Mouse (Mus musculus) myocyte (in vitro differentiated cells): ENCODE measurements at regions not wholly inside any gene's neighbourhood (a gene's known extent, or its start where the extent isn't known, plus 50 kb on each side); places are given as distances from the start of the nearest gene placed in this dataset.

Experiments
- H3K27me3 ChIP-seq: one replicate; pipeline ENCODE4 v1.6.1; 2011; ENCODE audit not compliant: control insufficient read depth, insufficient read depth, insufficient read length
- H3K36me3 ChIP-seq: one replicate; pipeline ENCODE4 v1.6.1; 2011; ENCODE audit not compliant: control insufficient read depth, insufficient read depth
- H3K4me2 ChIP-seq: one replicate; pipeline ENCODE4 v1.6.1; 2011; ENCODE audit warnings: low read depth, control low read depth
- H3K4me3 ChIP-seq: one replicate; pipeline ENCODE4 v1.5.1; 2011; ENCODE audit warnings: mild to moderate bottlenecking, control low read depth, moderate library complexity
- H3K79me2 ChIP-seq: one replicate; pipeline ENCODE4 v1.6.1; 2011; ENCODE audit not compliant: control insufficient read depth, insufficient read depth
- H3ac ChIP-seq: one replicate; pipeline ENCODE4 v1.6.1; 2011; ENCODE audit not compliant: control insufficient read depth, insufficient read length
- CEBPB ChIP-seq: IDR thresholded peaks from 2 replicates; pipeline ENCODE4 v1.6.1; 2011; ENCODE audit warnings: mild to moderate bottlenecking, moderate library complexity; ENCODE audit not compliant: poor library complexity, insufficient read depth, severe bottlenecking
- E2F4 ChIP-seq: IDR thresholded peaks from one replicate; pipeline ENCODE4 v1.6.1; 2011; ENCODE audit warnings: mild to moderate bottlenecking, control low read depth, moderate library complexity; ENCODE audit not compliant: insufficient read depth
- MAX ChIP-seq: IDR thresholded peaks from one replicate; pipeline ENCODE4 v1.6.1; 2011; ENCODE audit warnings: low read depth, mild to moderate bottlenecking, control low read depth
- MYOD1 ChIP-seq, 3 experiments: IDR thresholded peaks; one replicate each; pipeline ENCODE4 v1.6.1; 2011; ENCODE audit warnings: control low read depth in 2 of 3, low read depth in 2 of 3, mild to moderate bottlenecking in 2 of 3, moderate library complexity in 1 of 3; ENCODE audit not compliant: insufficient read length in 2 of 3, control insufficient read depth in 1 of 3
- MYOG ChIP-seq, 3 experiments: IDR thresholded peaks; one replicate each; pipeline ENCODE4 v1.6.1; 2011; ENCODE audit warnings: control low read depth in 2 of 3, low read depth in 2 of 3, mild to moderate bottlenecking in 2 of 3; ENCODE audit not compliant: insufficient read length in 2 of 3, control insufficient read depth in 1 of 3, insufficient read depth in 1 of 3
- POLR2A ChIP-seq: IDR thresholded peaks from one replicate; pipeline ENCODE4 v1.6.1; 2011; ENCODE audit warnings: low read depth, mild to moderate bottlenecking, control low read depth, moderate library complexity; ENCODE audit not compliant: insufficient read length
- POLR2AphosphoS2 ChIP-seq: IDR thresholded peaks from one replicate; pipeline ENCODE4 v1.6.1; 2011; ENCODE audit warnings: low read depth, control low read depth; ENCODE audit not compliant: insufficient read length
- REST ChIP-seq: IDR thresholded peaks from one replicate; pipeline ENCODE4 v1.6.1; 2011; ENCODE audit warnings: mild to moderate bottlenecking, control low read depth, moderate library complexity; ENCODE audit not compliant: insufficient read depth, insufficient read length
- SRF ChIP-seq: IDR thresholded peaks from one replicate; pipeline ENCODE4 v1.6.1; 2011; ENCODE audit warnings: low read depth; ENCODE audit not compliant: control insufficient read depth, insufficient read length
- TCF12 ChIP-seq: IDR thresholded peaks from one replicate; pipeline ENCODE4 v1.6.1; 2011; ENCODE audit warnings: mild to moderate bottlenecking, control low read depth; ENCODE audit not compliant: poor library complexity, insufficient read depth, severe bottlenecking
- TCF3 ChIP-seq: IDR thresholded peaks from one replicate; pipeline ENCODE4 v1.6.1; 2011; ENCODE audit warnings: low read depth, control low read depth; ENCODE audit not compliant: insufficient read length
- USF1 ChIP-seq: IDR thresholded peaks from one replicate; pipeline ENCODE4 v1.6.1; 2011; ENCODE audit warnings: low read depth, mild to moderate bottlenecking, control low read depth, moderate library complexity

DNA sequence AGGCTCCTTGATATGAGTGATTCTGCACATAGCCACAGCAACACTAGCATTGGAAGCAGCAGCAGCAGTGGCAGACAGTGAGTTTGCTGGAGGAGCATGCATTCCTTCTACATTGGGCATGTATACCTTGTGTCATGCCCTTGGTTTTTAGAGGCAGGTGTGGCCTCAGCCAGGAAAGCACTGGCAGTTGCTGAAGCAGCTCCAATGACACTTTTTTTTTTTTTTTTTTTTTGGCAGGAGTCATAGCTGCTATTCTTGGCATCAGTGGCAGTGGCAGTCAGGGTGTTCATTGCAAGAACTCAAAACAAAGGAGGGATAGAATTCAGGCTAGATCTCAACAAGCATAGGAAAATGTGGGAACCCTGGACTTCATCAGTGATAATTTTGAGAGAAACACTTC is 189.9 kb upstream of the Xrcc4 start:
- H3K27me3 ChIP-seq = no peaks in the 10 kb centered on the region
- TF ChIP-seq MYOD1 (IDR thresholded peaks at IDR 0.05; ENCODE audit: control insufficient read depth in 1 of 3, insufficient read length in 2 of 3, low read depth in 2 of 3) = peak in 1 of 3 experiments; percentile 58
- TF ChIP-seq USF1 = no peak
- TF ChIP-seq TCF12 = no peak
- TF ChIP-seq MAX = no peak
- TF ChIP-seq CEBPB = no peak
- TF ChIP-seq POLR2AphosphoS2 = no peak
- peak in 1 of 3 experiments; percentile 53 for TF ChIP-seq MYOG (IDR thresholded peaks at IDR 0.05; ENCODE audit: control insufficient read depth in 1 of 3, insufficient read depth in 1 of 3, insufficient read length in 2 of 3, low read depth in 2 of 3)
- H3K4me2 ChIP-seq = no peak overlapping the region
- H3K79me2 ChIP-seq = no peaks in the 10 kb centered on the region
- H3K36me3 ChIP-seq = no peaks in the 10 kb centered on the region
- H3ac ChIP-seq = no peak overlapping the region
- no peak overlapping the region for H3K4me3 ChIP-seq

DNA sequence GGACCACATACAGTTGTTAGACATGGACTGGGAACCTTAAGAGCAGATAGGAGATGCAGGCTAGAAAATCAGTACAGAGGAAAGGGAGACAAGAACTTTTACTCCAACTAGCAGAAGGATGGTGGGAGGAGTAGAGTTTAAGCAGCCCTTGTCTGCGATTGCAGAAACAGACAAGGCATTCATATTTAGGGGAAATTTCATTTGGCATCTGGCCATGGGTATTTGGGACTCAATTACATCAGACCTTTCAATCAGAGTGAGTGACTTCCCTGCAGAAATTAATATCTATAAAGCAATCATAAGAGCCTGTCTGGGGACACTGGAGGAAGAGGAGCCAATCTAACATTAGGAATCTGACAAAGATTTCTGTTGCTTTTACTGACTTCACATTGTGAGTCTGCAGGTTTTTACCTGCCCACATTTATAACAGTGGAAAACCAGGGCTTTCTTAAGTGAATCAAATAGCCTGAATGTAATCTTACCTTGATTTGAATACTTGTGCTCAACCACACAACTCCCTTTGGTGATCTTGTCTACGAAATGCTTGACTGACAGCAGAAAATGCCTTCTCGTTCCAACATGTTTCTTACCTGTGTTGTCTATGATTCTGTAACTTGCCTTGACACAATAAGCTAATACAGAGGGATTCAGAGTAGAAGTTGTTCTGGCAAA is 169.8 kb upstream of the Xrcc4 start:
- TF ChIP-seq SRF (no peak), CEBPB (no peak), E2F4 (no peak), MYOG (IDR thresholded peaks at IDR 0.05; ENCODE audit: control insufficient read depth in 1 of 3, insufficient read depth in 1 of 3, insufficient read length in 2 of 3, low read depth in 2 of 3) (no peak), TCF3 (no peak), TCF12 (no peak), POLR2A (no peak), REST (no peak), MYOD1 (IDR thresholded peaks at IDR 0.05; ENCODE audit: control insufficient read depth in 1 of 3, insufficient read length in 2 of 3, low read depth in 2 of 3) (no peak), USF1 (no peak), POLR2AphosphoS2 (no peak), MAX (no peak)
- no peaks in the 10 kb centered on the region for H3K36me3 ChIP-seq
- H3K4me2 ChIP-seq = no peak overlapping the region
- H3ac ChIP-seq = no peak overlapping the region
- H3K4me3 ChIP-seq = no peak overlapping the region
- no peaks in the 10 kb centered on the region for H3K27me3 ChIP-seq
- H3K79me2 ChIP-seq = no peaks in the 10 kb centered on the region

DNA sequence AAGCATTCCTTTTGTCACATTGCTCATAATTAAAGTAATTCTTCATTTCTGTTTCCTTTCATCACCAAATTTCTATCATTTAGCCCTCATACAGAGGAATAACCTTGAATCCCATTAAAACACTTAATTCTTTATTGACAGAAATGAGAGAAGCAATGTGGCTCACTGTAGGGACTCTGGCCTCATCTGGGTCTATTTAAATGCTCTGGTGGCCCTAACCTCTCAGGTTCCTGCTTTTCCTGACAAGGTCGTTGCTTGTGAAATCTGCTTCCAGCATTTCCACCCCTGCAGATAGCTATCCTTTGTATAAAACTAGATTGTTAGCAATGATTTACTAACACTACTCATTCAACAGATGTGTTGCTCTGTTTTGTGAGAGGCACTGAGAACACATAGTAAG is 163.6 kb upstream of the Xrcc4 start:
- no peak overlapping the region for H3K4me3 ChIP-seq
- H3ac ChIP-seq = no peak overlapping the region
- TF ChIP-seq E2F4 = no peak
- no peak for TF ChIP-seq TCF12
- H3K36me3 ChIP-seq = no peaks in the 10 kb centered on the region
- no peaks in the 10 kb centered on the region for H3K27me3 ChIP-seq
- no peak overlapping the region for H3K4me2 ChIP-seq
- no peaks in the 10 kb centered on the region for H3K79me2 ChIP-seq

DNA sequence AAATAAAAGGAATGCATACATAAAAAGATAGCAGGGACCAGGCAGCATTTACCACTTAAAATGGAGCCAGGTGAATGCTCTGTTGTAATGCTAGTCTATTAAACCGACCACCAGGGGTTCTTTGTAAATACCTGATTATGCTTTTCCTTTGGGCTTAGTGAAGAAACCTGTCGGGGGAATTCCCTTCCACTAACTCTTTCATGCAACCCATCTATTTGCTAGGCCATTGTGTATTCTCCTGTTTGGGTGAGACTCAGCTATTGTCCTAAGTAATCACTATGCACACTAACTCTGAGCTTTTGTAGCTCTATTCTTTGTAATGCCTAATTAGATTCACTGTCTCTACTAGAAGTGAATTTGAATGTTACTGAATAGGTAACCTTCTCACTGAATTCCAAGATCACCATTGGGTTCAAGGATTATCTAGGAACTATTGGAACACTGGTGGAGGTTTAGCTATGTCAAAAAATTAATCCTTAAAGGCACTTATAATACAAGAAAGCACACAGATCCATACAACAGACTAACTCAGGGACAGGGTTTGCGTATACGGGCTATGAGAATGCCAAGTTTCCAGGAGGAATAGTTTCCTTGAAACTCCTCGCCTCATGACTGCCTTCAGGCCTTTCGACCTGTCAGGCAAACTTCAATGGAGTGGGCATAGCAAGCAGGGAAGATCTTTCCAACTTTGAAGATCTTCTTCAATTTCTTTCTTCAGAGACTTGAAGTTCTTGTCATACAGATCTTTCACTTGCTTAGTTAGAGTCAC is 156.8 kb upstream of the Xrcc4 start:
- Histone ChIP-seq H3K4me2 (no peak overlapping the region), H3K79me2 (no peaks in the 10 kb centered on the region), H3K27me3 (no peaks in the 10 kb centered on the region), H3K4me3 (no peak overlapping the region), H3K36me3 (no peaks in the 10 kb centered on the region), H3ac (no peak overlapping the region)
- TF ChIP-seq POLR2AphosphoS2 (no peak), SRF (no peak), MYOD1 (IDR thresholded peaks at IDR 0.05; ENCODE audit: control insufficient read depth in 1 of 3, insufficient read length in 2 of 3, low read depth in 2 of 3) (no peak), CEBPB (no peak), MAX (no peak)

DNA sequence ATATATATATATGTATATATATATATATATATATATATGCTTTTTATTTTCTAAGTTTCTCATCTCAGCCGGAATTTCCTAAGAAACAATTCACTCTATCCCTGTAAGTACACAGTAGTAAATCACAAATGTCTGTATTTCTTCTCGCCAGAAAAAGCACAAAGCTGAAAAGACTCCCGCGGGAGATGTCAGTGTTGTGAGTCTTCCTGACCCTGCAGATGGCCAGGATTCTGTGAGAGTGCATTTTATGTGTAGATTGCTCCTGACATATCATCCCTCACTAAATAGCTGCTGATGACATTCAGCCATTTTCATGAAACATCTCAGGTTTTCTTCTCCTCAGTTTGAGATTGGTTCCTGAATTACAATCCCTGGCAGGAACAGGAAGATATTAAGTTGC is 148.9 kb upstream of the Xrcc4 start:
- no peak overlapping the region for H3K4me3 ChIP-seq
- no peak overlapping the region for H3K4me2 ChIP-seq
- H3ac ChIP-seq = no peak overlapping the region
- TF ChIP-seq SRF = no peak
- no peak for TF ChIP-seq MYOG (IDR thresholded peaks at IDR 0.05; ENCODE audit: control insufficient read depth in 1 of 3, insufficient read depth in 1 of 3, insufficient read length in 2 of 3, low read depth in 2 of 3)
- no peak for TF ChIP-seq USF1
- no peak for TF ChIP-seq TCF3
- no peak for TF ChIP-seq REST
- no peak for TF ChIP-seq MYOD1 (IDR thresholded peaks at IDR 0.05; ENCODE audit: control insufficient read depth in 1 of 3, insufficient read length in 2 of 3, low read depth in 2 of 3)
- TF ChIP-seq MAX = no peak
- no peaks in the 10 kb centered on the region for H3K36me3 ChIP-seq
- H3K27me3 ChIP-seq = no peaks in the 10 kb centered on the region
- no peaks in the 10 kb centered on the region for H3K79me2 ChIP-seq

DNA sequence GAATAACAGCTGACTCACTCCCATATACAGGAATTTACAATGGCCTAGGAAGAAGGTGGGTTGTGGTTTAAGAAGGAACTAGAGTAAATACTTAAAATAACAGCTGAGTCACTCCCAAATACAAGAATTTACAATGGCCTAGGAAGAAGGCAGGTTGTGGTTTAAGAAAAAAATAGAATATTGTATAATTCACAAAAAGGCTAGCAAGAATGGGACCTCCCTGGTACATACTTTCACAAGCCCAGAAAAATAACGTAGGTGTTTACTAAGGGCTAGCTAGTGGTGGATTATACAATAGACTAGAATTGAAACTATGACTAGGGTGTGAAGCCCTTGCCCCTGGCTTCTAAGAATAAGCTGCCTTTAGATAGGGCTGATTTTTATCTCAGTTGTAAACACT is 144.6 kb upstream of the Xrcc4 start:
- H3K36me3 ChIP-seq = no peaks in the 10 kb centered on the region
- TF ChIP-seq POLR2A (no peak), MYOG (IDR thresholded peaks at IDR 0.05; ENCODE audit: control insufficient read depth in 1 of 3, insufficient read depth in 1 of 3, insufficient read length in 2 of 3, low read depth in 2 of 3) (no peak), TCF3 (no peak), SRF (no peak), MAX (no peak), TCF12 (no peak), E2F4 (no peak), USF1 (no peak), MYOD1 (IDR thresholded peaks at IDR 0.05; ENCODE audit: control insufficient read depth in 1 of 3, insufficient read length in 2 of 3, low read depth in 2 of 3) (no peak), CEBPB (no peak), REST (no peak), POLR2AphosphoS2 (no peak)
- H3K79me2 ChIP-seq = no peaks in the 10 kb centered on the region
- H3K4me2 ChIP-seq = no peak overlapping the region
- no peaks in the 10 kb centered on the region for H3K27me3 ChIP-seq
- H3ac ChIP-seq = no peak overlapping the region
- no peak overlapping the region for H3K4me3 ChIP-seq
